Mouse (Mus musculus) spleen, postnatal 10 days (tissue): ENCODE measurements around the gene Degs2.

Experiments
- DNase-seq, 2 experiments: peaks; one replicate each; pipeline ENCODE4 v3.0.0; 2021 to 2022; ENCODE audit warnings: low spot score in 2 of 2

Degs2 gene

DNA sequence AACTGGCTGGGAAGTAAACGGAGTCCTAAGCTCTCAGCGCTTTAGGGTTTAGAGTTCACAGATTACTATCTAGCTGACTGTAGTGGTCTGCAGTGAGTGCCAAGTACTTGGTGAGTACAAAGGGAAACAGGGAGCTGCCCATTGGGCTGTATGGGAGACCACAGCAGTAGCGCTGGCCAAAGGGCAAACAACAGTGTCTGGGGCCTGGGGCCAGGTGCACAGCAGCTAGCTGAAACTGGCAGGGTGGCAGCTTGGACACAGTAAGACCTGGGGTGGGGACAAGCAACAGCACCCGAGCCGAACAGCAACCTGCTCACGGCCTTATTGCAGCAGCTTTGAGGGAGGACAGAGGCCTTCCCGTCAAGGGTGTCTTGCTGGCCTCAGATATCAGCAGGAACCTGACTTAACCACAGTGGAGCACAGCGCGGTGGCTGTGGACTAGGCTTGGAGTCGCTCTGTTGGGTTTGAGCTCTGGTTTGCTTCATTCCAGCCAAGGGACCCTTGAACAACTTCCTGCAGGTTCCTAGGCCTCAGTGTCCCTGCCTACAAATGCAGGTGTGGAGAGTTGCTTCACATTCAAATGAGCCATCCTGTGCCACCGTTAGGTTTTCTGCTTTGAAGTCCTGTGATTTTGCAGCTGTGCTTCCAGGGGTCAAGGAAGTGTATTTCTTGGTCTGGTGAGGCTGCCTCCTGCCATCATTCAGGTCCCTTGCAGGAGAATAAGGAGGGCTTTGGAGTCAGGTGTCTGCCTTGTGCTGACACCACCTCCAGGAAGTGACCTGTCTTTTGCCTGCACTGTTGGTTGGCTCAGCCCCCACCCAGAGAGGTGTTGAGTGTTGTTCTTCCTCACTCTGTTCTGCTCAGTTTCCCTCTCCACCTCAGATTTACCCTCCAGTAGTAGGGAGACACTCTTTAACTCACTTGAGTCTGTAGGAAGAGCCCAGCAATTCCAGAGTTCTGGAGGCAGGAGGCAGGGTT lies 48.5 kb downstream of the Degs2 start:
- DNase-seq: no peak

DNA sequence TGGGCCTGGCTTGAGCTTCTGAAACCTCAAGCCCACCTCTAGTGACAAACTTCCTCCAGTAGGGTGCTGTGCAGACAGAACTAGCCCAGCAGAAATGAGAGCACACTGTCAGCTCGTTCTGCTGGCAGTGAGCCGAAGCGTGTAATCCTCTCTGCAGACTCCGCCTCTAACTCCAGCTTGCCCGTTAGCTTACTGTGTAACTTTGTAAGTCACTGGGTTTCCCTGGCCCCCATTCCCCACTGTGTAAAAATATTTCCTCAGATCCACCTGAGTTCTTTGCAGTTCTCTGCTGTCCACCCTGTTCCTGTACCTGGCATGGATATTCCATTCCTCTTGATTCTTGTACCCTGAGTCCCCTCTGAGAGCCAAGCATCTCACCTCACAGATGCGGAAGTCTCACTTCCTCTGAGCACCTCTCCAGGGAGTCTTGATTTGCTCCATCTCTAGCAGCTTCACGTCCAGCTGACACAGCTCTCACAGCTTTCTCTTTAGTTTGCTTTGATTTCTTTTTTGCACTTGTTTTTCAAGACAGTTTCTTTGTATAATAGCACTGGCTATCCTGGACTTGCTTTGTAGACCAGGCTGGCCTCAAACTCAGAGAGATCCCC lies 51.0 kb downstream of the Degs2 start:
- DNase-seq: peak in 1 of 2 experiments; percentile 53

DNA sequence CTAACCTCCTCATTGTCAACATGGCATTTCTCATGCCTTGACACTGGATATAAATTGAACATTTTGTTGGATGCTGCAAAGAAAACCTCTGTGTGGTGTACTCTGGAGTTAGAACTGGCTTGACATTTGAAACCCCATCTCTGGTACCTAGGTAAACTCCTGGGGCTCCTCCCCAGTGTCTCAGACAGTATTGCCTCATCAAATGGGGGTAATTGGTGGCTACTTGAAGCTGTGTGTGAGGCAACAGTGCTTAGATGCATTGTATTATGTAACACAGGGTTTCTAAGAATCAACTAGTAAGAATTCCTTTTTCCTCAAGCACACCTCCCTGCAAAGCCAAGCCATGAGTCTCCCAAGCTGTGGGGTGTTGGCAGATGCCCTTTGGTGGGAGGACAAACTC lies 54.3 kb downstream of the Degs2 start:
- no peak for DNase-seq

DNA sequence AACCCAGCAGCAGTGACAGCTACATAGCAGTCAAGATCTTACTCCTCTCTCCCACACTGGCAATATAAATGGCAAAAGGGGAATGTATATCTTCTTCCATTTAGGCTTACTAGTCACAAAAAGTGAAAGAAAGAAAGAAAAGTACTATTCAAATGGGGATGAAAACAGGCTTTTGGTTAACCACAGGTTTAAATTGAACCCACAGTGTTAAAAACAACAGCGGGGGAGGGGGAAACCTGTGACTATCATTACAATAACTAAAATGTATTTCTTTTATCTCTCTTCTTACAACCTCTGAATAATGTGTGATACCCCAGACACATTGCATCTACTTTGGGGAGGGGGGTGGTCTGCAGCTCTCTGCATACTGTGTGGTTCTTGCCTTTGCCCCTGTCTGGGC lies 55.9 kb downstream of the Degs2 start:
- no peak for DNase-seq

DNA sequence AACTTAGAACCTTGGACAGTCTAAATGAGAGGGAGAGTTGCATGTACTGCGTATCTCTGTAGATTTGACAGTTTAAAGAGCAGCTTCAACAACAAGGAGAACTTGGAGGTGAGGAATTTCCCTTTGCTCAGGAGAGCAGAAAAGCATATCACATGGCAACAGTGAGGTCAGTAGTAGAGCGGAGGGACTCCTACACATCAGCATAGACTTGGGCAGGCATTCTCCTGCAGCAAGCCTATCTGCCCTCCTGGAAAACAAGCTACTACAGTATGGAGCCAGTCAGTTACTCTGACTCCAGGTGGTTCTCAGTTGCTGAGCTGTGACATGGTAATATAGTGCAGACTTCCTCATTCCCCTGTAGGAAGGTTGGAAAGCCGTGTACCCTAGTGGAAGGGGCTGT lies 60.1 kb downstream of the Degs2 start:
- DNase-seq: no peak

DNA sequence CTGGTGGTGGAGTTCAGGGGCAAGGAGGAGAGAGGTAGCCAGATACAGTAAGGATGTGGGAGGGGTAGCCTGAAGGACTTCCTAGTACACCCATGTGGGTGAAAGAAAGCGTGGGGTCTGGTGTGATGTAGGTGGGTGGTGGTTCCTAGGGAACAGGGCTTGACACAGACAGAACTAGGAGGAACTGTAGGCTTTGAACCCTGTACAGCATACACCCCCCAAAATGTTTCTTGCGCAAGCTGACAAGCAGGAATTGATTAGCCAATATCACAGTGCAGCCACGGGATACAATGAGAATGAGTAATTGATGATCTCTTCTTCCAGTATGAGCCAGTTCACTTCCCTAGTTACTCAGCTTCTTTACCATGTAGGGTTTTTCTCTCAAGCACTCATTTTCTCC lies 63.0 kb downstream of the Degs2 start:
- no peak for DNase-seq

DNA sequence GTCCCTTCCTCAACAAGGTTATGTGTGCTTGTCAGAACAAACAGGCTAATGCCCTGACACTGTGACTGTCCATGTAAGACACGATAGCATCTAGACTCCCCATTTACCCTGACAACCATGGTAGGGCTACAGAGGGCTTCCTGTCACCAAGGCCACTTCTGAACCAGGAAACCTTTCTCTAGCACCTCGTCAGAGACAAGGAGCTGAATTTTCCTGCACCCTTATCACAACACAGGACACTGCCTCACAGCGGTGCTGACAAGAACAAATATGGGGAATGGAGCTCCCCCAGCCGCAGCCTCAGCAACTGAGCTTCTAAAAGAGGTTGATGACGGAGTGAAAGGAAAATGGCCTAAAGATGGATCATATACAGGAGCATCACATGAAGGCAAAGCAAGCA lies 64.7 kb downstream of the Degs2 start:
- no peak for DNase-seq

DNA sequence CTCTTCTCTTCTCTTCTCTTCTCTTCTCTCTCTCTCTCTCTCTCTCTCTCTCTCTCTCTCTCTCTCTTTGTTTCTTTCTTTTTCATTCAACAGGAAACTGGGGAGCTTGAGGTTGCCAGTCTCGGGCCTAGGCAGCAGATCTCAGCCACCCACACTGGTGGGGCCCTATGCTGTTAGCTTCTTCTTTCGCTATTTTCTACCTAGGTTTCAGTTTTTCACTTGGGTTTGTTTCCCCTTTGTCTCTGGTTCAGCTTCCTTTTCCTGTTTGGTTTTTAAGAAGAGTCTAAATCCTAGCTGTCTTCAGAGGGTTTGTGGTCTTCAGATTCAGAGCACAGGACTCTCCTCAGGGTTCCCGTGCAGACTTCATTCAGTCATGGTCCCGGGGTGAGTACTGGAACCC lies 66.6 kb downstream of the Degs2 start:
- DNase-seq: peak in 1 of 2 experiments; percentile 46

DNA sequence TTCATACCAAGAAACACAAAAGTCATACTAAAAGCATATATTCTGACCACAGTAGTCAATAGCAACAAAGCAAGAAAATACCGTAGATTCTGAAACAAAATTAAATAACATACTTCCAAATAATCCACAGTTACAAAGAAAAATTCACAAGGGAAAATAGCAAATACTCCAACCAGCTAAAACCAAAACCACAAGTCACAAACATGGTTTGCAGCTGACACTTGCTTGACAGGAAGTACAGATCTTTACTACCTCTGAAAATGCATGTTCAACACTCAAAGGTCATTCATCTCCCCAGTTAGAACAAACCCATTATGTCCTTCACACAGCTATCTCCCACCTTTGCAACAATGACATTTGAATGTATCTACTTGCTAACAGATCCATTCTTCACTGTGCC lies 68.1 kb downstream of the Degs2 start:
- DNase-seq: no peak

DNA sequence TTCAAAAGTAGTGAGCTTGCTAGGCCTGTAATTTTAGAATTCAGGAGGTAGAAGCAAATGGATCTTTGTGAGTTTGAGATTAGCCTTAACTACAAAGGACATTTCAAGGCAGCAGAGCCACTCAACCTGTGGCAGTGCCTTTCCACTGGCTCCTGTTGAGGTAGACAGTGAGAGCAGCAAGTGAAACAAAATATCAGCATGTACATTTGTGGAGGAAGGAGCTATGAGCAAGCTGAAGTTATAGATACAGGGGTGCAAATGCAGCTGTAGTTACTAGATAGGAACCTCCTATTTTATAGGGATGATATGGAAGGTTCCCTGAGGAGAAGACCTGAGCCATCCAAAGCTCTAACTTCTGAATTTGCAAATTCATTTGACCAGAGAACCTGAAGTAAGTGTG lies 69.6 kb downstream of the Degs2 start:
- DNase-seq: no peak

DNA sequence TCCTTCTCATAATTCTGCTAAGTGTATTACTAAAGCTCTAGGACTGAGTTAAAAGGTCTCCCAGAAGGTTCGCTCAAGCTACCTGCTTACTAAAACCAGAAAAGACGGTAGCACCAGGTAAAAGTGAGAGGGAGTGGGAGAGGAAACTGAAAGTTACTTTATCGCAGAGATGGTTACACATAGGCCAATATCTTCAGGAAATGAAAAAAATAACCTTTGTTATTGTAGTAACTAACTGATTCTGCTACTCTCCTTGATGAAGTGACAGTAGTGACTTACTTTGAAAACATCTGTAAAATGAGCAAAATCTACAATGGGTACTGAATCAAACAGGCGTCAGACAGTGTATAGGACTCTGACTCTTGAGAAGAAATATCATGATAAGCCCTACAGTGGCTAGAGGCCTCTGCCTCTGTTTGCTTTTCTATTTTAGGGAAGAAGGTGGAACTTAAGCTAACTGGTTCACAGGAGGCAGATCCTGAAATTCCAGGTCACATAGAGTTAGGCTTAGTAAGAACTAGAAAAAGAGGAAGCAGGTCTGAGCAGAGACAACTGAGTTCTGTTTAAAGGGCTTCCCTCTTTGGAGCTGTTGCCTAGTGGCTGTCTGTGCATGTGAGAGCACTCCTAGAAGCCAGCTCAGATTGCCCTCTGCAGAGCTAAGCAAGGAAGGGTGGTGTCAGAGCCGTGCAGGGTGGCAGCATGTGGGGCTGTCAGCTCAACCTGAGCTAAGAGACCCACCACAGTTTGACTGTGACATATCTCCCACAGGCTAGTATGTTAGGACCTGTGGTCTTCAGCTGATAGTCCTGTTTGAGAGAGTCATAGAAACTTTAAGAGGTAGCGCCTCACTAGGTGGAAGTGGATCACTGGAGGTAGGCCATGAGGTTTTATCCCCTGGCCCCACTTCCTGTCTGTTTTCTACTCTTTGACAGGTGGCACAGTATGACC lies 71.1 kb downstream of the Degs2 start:
- DNase-seq: peak in 1 of 2 experiments; percentile 37

DNA sequence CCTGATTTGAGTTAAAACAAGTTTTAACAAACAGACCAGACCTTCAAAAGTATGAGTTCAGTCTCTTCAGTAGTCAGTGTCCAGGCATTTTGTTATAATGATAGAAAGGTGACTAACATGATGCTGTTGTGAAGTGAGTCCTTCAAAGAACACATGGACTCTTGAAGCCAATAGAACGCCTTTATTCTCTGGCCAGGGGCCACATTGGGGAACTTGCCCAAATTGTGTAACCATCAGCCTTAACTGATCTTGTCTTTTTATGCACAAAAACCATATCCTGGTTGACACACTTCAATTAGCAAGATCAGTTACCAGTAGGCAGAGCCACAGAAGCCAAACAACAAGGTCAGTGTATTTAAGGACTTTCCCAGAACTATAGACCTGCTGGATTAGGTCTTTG lies 72.6 kb downstream of the Degs2 start:
- DNase-seq: no peak
